Mouse (Mus musculus) midbrain, embryonic 16.5 days (tissue): Measurements from ENCODE around the gene Sgf29. TPM values are rescaled to one million over a fixed set of nuclear protein-coding genes. Genes with fewer than 3 reads are reported as not detected.
"Not testable (repeated sequence)": the region's sequence is repeated elsewhere in the genome, so short reads cannot be mapped to it uniquely, and the experiment has no call there.

Source experiments
- ATAC-seq: fragments of 200-750 bp; cut with Nextera tagmentation; 2 replicates; pipeline ENCODE4 v1.8.0; 2017; ENCODE audit warnings: moderate TSS enrichment
- H3K27ac ChIP-seq: fragments of 300-500 bp; sonication (generic); 2 replicates; pipeline ENCODE4 v1.5.1; 2014; ENCODE audit warnings: mild to moderate bottlenecking, low read length, mixed read lengths
- H3K27me3 ChIP-seq: fragments of 300-500 bp; sonication (generic); 2 replicates; pipeline ENCODE4 v1.6.1; 2014; ENCODE audit warnings: low read depth, low read length, mixed read lengths; ENCODE audit not compliant: control insufficient read depth, insufficient read depth
- H3K36me3 ChIP-seq: fragments of 300-500 bp; sonication (generic); 2 replicates; pipeline ENCODE4 v1.6.1; 2014; ENCODE audit warnings: mild to moderate bottlenecking, low read length, moderate library complexity, mixed read lengths; ENCODE audit not compliant: control insufficient read depth, insufficient read depth
- H3K4me1 ChIP-seq: fragments of 300-500 bp; sonication (generic); 2 replicates; pipeline ENCODE4 v1.6.1; 2014; ENCODE audit warnings: mild to moderate bottlenecking, low read length, mixed read lengths; ENCODE audit not compliant: control insufficient read depth, insufficient read depth
- H3K4me2 ChIP-seq: fragments of 300-500 bp; sonication (generic); 2 replicates; pipeline ENCODE4 v1.6.1; 2014; ENCODE audit warnings: mild to moderate bottlenecking, low read length, mixed read lengths
- H3K4me3 ChIP-seq: fragments of 300-500 bp; sonication (generic); 2 replicates; pipeline ENCODE4 v1.5.1; 2014; ENCODE audit warnings: low read depth, mild to moderate bottlenecking, low read length, moderate library complexity, mixed read lengths
- H3K9ac ChIP-seq: fragments of 300-500 bp; sonication (generic); 2 replicates; pipeline ENCODE4 v1.6.1; 2014; ENCODE audit warnings: low read depth, low read length, mixed read lengths
- H3K9me3 ChIP-seq: fragments of 300-500 bp; sonication (generic); replicated peaks from 2 replicates; pipeline ENCODE4 v1.6.1; 2014; ENCODE audit warnings: mild to moderate bottlenecking, low read length, mixed read lengths; ENCODE audit not compliant: control insufficient read depth, poor library complexity, severe bottlenecking
- WGBS: fragments of 180-500 bp; shearing (Covaris S2); extraction: QIAGEN DNeasy Blood & Tissue Kit; methylation state at CpG from one replicate; pipeline ENCODE4 v1.1.7; 2014; 5-methylcytosine and 5-hydroxymethylcytosine counted together
- polyA plus RNA-seq: library from polyadenylated mRNA; unstranded; fragments of >200 nt; fragmentation: Nextera tagmentation; extraction: Ambion mirVana; gene quantifications from 2 replicates; pipeline ENCODE4 v1.2.1, GENCODE M21; 2015

The Sgf29 gene
- polyA plus RNA-seq, 1 experiment from 2014 or later, result 56.9 TPM

DNA sequence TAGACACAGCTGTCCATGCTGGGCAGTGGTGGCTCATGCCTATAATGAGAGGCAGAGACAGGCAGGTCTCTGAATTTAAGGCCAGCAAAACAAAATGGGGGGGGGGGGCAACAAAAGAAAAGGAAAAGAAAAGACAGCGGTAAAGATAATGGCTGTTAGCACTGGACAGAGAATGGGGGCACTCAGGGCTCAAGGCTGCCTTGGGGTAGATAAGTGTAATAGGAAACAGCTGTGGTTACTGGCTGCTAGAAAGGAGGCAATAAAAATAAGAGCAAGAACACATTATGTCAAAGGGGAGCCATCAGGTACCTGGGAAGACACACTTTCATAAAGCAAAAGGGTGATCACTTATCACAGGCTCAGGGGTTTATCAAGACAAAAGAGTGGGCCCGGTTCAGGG lies 16.6 kb upstream of the Sgf29 start:
- Histone ChIP-seq H3K4me2 (no peak overlapping the region), H3K36me3 (no peaks in the 10 kb centered on the region), H3K9me3 (no peaks in the 10 kb centered on the region), H3K4me3 (no peak overlapping the region), H3K4me1 (no peaks in the 10 kb centered on the region), H3K9ac (no peak overlapping the region), H3K27ac (no peak overlapping the region), H3K27me3 (no peaks in the 10 kb centered on the region)
- WGBS, result 93% methylated on average over 2 of the region's 2 CpGs
- no peak for ATAC-seq

DNA sequence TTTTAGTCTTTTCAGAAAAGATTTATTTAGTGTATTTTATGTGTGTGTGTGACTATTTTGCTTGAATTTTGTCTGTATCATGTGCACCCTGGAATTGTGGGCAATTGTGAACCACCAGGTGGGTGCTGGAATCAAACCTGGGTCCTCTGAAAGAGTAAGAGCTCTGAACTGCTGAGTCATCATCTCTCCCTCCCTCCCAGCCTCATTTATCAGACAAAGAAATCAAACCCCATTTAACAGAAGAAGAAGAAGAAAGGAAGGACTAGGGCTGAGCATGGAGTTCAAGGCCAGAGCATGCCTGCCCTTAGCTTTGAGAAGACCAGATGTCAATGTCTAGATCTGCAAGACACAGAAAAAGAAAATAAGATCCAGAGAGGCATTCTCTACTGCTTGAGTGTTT lies 13.7 kb upstream of the Sgf29 start:
- H3K9me3 ChIP-seq, result no peaks in the 10 kb centered on the region
- ATAC-seq, result no peak
- no peak overlapping the region for H3K9ac ChIP-seq
- no peaks in the 10 kb centered on the region for H3K36me3 ChIP-seq
- H3K27ac ChIP-seq, result no peak overlapping the region
- no peaks in the 10 kb centered on the region for H3K4me1 ChIP-seq
- H3K4me2 ChIP-seq, result no peak overlapping the region
- no peak overlapping the region for H3K4me3 ChIP-seq
- H3K27me3 ChIP-seq, result no peaks in the 10 kb centered on the region

DNA sequence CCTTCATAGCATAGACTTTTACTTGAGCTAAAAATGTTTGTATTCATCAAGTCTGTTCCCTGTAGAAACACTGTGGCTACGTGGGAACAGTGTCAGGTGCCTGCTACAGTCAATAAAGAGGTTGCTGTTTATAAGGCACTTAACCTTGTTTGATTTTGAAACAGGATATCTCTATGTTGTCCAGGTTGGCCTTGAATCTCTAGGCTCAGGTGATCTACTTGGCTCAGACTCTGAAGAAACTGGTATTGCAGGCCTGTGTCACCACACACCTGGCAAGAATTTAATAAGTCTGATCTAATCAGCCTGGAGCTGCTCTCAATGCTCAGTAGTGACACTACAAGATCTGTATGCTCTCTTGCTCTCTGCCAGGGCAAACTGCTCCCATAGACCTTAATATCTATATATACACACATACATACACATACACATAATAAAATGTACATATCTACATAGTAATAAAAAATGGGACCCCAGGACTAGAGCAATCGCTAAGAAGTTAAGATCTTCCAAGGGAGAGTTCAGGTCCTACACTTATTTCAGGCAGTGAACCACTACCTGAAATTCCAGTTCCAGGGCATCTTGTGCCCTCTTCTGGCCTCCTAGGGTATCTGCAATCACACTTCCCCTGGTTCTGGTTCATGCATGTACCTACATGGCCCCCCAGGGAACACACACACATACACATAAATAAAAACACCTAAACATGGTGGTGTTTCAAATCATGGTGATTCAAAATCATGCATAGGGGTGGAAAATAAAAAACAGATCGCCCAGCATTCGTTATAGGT lies 12.2 kb upstream of the Sgf29 start:
- H3K27ac ChIP-seq, result no peak overlapping the region
- no peaks in the 10 kb centered on the region for H3K27me3 ChIP-seq
- H3K4me3 ChIP-seq, result no peak overlapping the region
- H3K9me3 ChIP-seq, result no peaks in the 10 kb centered on the region
- H3K4me2 ChIP-seq, result no peak overlapping the region
- H3K9ac ChIP-seq, result no peak overlapping the region
- ATAC-seq, result no peak
- H3K4me1 ChIP-seq, result no peaks in the 10 kb centered on the region
- H3K36me3 ChIP-seq, result no peaks in the 10 kb centered on the region
- 17% methylated on average over 4 of the region's 4 CpGs for WGBS

DNA sequence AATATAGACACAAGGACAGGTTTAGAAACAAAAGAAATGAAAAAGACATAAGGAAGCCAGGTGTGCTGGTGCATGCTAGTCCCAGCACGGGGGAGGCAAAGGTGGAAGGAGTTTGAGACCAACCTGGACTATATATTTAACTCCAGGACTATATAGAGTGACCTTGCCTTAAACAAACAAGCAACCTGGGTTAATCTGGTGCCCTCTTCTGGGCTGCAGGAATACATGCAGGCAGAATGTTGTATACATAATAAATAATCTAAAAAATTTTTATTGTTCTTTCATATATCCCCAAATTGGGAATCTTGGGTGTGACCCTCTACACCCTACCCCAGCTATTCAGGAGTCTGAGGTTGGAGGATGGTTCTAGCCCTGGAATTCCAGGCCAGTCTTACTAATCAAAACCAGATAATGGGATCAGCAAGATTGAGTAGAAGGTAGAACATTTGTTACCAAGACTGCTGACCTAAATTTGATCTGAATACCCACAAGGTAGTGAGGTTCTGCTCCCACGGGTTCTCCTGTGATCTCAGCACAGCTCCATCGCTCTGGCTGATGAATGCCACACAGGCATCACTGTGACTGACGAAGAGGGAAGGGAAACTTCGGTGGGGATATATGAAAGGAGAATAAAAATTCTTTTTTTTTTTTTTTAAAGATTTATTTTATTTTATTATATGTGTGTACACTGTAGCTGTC lies 6.4 kb upstream of the Sgf29 start:
- Histone ChIP-seq H3K4me2 (no peak overlapping the region), H3K9me3 (no peaks in the 10 kb centered on the region), H3K27me3 (no peaks in the 10 kb centered on the region), H3K36me3 (no peaks in the 10 kb centered on the region), H3K4me3 (no peak overlapping the region), H3K27ac (no peak overlapping the region), H3K4me1 (no peaks in the 10 kb centered on the region), H3K9ac (no peak overlapping the region)
- 69% methylated on average over 5 of the region's 5 CpGs for WGBS
- ATAC-seq, result no peak

DNA sequence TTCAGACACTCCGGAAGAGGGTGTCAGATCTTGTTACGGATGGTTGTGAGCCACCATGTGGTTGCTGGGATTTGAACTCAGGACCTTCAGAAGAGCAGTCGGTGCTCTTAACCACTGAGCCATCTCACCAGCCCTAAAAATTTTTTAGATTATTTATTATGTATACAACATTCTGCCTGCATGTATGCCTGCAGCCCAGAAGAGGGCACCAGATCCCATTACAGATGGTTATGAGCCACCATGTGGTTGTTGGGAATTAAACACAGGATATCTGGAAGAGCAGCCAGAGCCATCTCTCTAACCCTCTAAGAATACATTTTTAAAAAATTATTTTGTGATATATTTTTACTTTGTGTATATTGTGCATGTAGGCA lies 5.9 kb upstream of the Sgf29 start:
- H3K4me1 ChIP-seq, H3K36me3 ChIP-seq, H3K27ac ChIP-seq, H3K9me3 ChIP-seq, H3K27me3 ChIP-seq, H3K9ac ChIP-seq, H3K4me3 ChIP-seq, ATAC-seq, H3K4me2 ChIP-seq: not testable (repeated sequence)
- WGBS, result 71% methylated on average over 2 of the region's 3 CpGs

DNA sequence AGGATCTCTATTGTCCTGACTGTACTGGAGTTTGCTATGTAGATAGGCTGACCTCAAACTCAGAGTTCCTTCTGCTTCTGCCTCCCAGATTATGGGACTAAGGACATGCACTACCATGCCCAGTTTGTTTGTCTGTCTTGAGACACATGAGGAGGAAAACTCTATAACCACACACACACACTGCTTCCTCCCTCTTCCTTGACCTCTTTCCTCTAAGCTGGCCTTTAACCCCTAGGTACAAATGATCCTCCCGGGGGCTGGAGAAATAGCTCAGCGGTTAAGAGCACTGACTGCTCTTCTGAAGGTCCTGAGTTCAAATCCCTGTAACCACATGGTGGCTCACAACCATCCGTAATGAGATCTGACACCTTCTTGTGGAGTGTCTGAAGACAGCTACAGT lies 4.8 kb upstream of the Sgf29 start:
- no peak overlapping the region for H3K27ac ChIP-seq
- no peak overlapping the region for H3K4me3 ChIP-seq
- no peaks in the 10 kb centered on the region for H3K27me3 ChIP-seq
- no peak overlapping the region for H3K4me2 ChIP-seq
- WGBS, result 72% methylated on average over 3 of the region's 3 CpGs
- ATAC-seq, result no peak
- H3K36me3 ChIP-seq, result no peaks in the 10 kb centered on the region
- H3K4me1 ChIP-seq, result peaks cover 3% of the 10 kb centered on the region; the same call in 1 of the 2 replicates
- no peak overlapping the region for H3K9ac ChIP-seq
- no peaks in the 10 kb centered on the region for H3K9me3 ChIP-seq

DNA sequence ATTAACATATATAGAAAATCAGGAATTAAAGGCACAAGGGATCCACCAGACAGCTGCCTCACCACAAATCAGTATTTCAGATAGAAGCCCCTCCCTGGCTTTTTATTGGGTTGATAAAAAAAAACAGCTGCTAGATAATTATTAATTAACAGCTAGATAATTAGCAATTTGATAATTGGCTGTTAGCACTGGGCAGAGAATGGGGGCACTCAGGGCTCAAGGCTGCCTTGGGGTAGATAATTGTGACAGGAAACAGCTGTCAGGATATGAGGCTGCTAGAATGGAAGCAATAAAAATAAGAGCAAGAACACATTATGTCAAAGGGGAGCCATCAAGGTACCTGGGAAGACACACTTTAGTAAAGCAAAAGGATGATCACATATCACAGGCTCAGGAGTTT lies 4.2 kb upstream of the Sgf29 start:
- Histone ChIP-seq H3K27me3 (no peaks in the 10 kb centered on the region), H3K9ac (no peak overlapping the region), H3K9me3 (no peaks in the 10 kb centered on the region), H3K27ac (no peak overlapping the region), H3K36me3 (no peaks in the 10 kb centered on the region), H3K4me1 (peaks cover 4% of the 10 kb centered on the region), H3K4me2 (no peak overlapping the region), H3K4me3 (no peak overlapping the region)
- ATAC-seq, result no peak

DNA sequence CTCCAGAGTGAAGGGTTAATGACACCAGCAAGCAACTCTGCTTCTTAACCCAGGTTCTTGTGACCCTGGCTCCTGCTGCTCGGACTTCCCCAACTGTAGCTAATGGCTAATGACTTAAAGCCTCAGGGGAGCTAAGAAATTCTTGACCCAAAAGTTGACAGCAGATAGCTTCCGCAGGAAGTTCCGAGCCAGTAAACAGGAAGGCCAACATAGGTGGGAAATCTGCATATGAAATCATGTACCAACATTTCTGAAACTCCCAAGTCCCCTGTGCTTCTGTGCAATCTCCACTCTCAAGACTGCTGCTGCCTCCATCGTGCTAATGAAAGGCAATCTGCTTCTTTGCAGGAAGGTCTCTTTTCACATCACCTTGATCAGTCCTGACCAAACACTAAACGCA lies 3.4 kb upstream of the Sgf29 start:
- H3K4me1 ChIP-seq, result peaks cover 11% of the 10 kb centered on the region
- no peak for ATAC-seq
- H3K9me3 ChIP-seq, result no peaks in the 10 kb centered on the region
- no peaks in the 10 kb centered on the region for H3K27me3 ChIP-seq
- H3K4me3 ChIP-seq, result no peak overlapping the region
- H3K4me2 ChIP-seq, result no peak overlapping the region
- no peak overlapping the region for H3K27ac ChIP-seq
- WGBS, result 67% methylated on average over 5 of the region's 5 CpGs
- no peaks in the 10 kb centered on the region for H3K36me3 ChIP-seq
- no peak overlapping the region for H3K9ac ChIP-seq

DNA sequence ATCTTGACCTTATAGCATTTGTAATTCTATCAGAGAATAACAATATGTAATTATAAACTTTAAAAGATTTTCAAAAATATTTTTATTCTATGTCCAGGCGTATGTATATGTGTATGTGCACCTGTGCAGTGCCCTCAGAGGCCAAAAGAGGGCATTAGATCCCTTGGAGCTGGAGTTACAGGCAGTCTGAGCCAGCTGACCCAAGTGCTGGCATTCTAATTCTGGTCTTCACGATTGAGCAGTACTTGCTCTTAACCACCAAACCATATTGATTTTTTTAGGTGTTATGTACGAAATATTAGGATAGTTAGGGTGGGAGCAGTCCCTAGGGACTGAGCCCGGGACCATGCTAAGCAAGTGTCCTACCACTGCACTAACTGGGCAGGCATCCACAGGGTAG lies 623 bp upstream of the Sgf29 start:
- no peak for ATAC-seq
- H3K36me3 ChIP-seq, result no peaks in the 10 kb centered on the region
- H3K4me1 ChIP-seq, result peaks cover 11% of the 10 kb centered on the region
- 77% methylated on average over 4 of the region's 4 CpGs for WGBS
- H3K9ac ChIP-seq, result no peak overlapping the region; the same call in 1 of the 2 replicates
- no peaks in the 10 kb centered on the region for H3K27me3 ChIP-seq
- peak overlapping the region; percentile 69 for H3K4me3 ChIP-seq
- no peaks in the 10 kb centered on the region for H3K9me3 ChIP-seq
- peak overlapping the region; percentile 96 for H3K27ac ChIP-seq
- peak overlapping the region; percentile 64 for H3K4me2 ChIP-seq
